Mouse (Mus musculus) liver, postnatal 0 days (tissue): ENCODE results near the gene Cox10. TPM values are rescaled to one million over a fixed set of nuclear protein-coding genes. Genes with fewer than 3 reads are reported as not detected.

Source experiments
- ATAC-seq: fragments of 200-750 bp; cut with Nextera tagmentation; 2 replicates; pipeline ENCODE4 v1.8.0; 2017; ENCODE audit warnings: mild to moderate bottlenecking, moderate library complexity
- DNase-seq: peaks from one replicate; pipeline ENCODE4 v3.0.0-alpha.2; 2016
- H3K27ac ChIP-seq: fragments of 300-500 bp; sonication (generic); 2 replicates; pipeline ENCODE4 v1.5.1; 2014; ENCODE audit warnings: antibody characterized with exemption, moderate library complexity, mild to moderate bottlenecking, low read depth
- H3K27me3 ChIP-seq: fragments of 300-500 bp; sonication (generic); 2 replicates; pipeline ENCODE4 v1.6.1; 2014; ENCODE audit warnings: low read length, control low read depth, mixed read lengths; ENCODE audit not compliant: insufficient read depth
- H3K36me3 ChIP-seq: fragments of 300-500 bp; sonication (generic); replicated peaks from 2 replicates; pipeline ENCODE4 v1.6.1; 2014; ENCODE audit warnings: mild to moderate bottlenecking, control low read depth, low read length, moderate library complexity, mixed read lengths; ENCODE audit not compliant: insufficient read depth
- H3K4me1 ChIP-seq: fragments of 300-500 bp; sonication (generic); 2 replicates; pipeline ENCODE4 v1.6.1; 2014; ENCODE audit warnings: antibody characterized with exemption, mild to moderate bottlenecking, control low read depth; ENCODE audit not compliant: insufficient read depth
- H3K4me2 ChIP-seq: fragments of 300-500 bp; sonication (generic); 2 replicates; pipeline ENCODE4 v1.6.1; 2014; ENCODE audit warnings: low read depth, mild to moderate bottlenecking, low read length, moderate library complexity, mixed read lengths
- H3K4me3 ChIP-seq: fragments of 300-500 bp; sonication (generic); 2 replicates; pipeline ENCODE4 v1.5.1; 2014; ENCODE audit warnings: low read depth, low read length
- H3K9ac ChIP-seq: fragments of 300-500 bp; sonication (generic); replicated peaks from 2 replicates; pipeline ENCODE4 v1.6.1; 2014; ENCODE audit warnings: mild to moderate bottlenecking, moderate library complexity
- H3K9me3 ChIP-seq: fragments of 300-500 bp; sonication (generic); 2 replicates; pipeline ENCODE4 v1.6.1; 2016; ENCODE audit warnings: mild to moderate bottlenecking, control low read depth, low read length, mixed read lengths
- CTCF ChIP-seq: sonication (generic); IDR thresholded peaks from 2 replicates; pipeline ENCODE4 v1.5.1; 2016; ENCODE audit warnings: antibody characterized with exemption, low read depth
- EP300 ChIP-seq: IDR thresholded peaks from 2 replicates; pipeline ENCODE4 v1.6.1; 2016; ENCODE audit warnings: antibody characterized with exemption, low read depth, mild to moderate bottlenecking
- WGBS: fragments of 180-500 bp; shearing (Covaris S2); extraction: QIAGEN DNeasy Blood & Tissue Kit; methylation state at CpG from one replicate; pipeline ENCODE4 v1.1.7; 2014; ENCODE audit not compliant: insufficient replicate concordance; 5-methylcytosine and 5-hydroxymethylcytosine counted together
- polyA plus RNA-seq: library from polyadenylated mRNA; unstranded; fragments of >200 nt; fragmentation: Nextera tagmentation; extraction: Ambion mirVana; gene quantifications from 2 replicates; pipeline ENCODE4 v1.2.1, GENCODE M21; 2015

Gene Cox10
- polyA plus RNA-seq, 1 experiment from 2014 or later: 13.1 TPM

- Histone ChIP-seq H3K4me2 (no peak overlapping the region), H3K9me3 (no peaks in the 10 kb centered on the region), H3K27me3 (no peaks in the 10 kb centered on the region), H3K9ac (no peak overlapping the region), H3K4me1 (peaks cover 5% of the 10 kb centered on the region), H3K4me3 (no peak overlapping the region), H3K36me3 (peaks cover 21% of the 10 kb centered on the region; the same call in 1 of the 2 replicates), H3K27ac (no peak overlapping the region)
- no peak for ATAC-seq
- 75% methylated on average over 4 of the region's 4 CpGs for WGBS
- no peak for DNase-seq
- no peak for TF ChIP-seq CTCF
- TF ChIP-seq EP300: no peak
Observed at GRCm38 (mm10) chr11:64073379-64073778, 5.9 kb downstream of the Cox10 start.

- no peak for DNase-seq
- no peak for ATAC-seq
- 86% methylated on average over 12 of the region's 12 CpGs for WGBS
Observed at GRCm38 (mm10) chr11:64071536-64071935, 7.7 kb downstream of the Cox10 start.

GRCm38 (mm10) chr11:64066001-64066400, 13.3 kb downstream of the Cox10 start:
- ATAC-seq (no peak), DNase-seq (no peak)
- no peak for TF ChIP-seq EP300
- TF ChIP-seq CTCF: no peak
- no peak overlapping the region for H3K27ac ChIP-seq
- no peaks in the 10 kb centered on the region for H3K4me1 ChIP-seq
- H3K9me3 ChIP-seq: no peaks in the 10 kb centered on the region
- H3K4me3 ChIP-seq: no peak overlapping the region
- WGBS: 81% methylated on average over 2 of the region's 2 CpGs
- no peak overlapping the region for H3K9ac ChIP-seq
- no peaks in the 10 kb centered on the region for H3K27me3 ChIP-seq
- peaks cover 14% of the 10 kb centered on the region; the same call in 1 of the 2 replicates for H3K36me3 ChIP-seq
- H3K4me2 ChIP-seq: no peak overlapping the region

More at GRCm38 (mm10) chr11:64071536-64071935, 7.7 kb downstream of the Cox10 start:
- H3K27me3 ChIP-seq: no peaks in the 10 kb centered on the region
- H3K4me2 ChIP-seq: no peak overlapping the region
- no peak overlapping the region for H3K4me3 ChIP-seq
- no peak overlapping the region for H3K9ac ChIP-seq
- H3K4me1 ChIP-seq: no peaks in the 10 kb centered on the region
- no peaks in the 10 kb centered on the region for H3K9me3 ChIP-seq
- TF ChIP-seq EP300 (no peak), CTCF (no peak)
- peaks cover 21% of the 10 kb centered on the region; the same call in 1 of the 2 replicates for H3K36me3 ChIP-seq
- no peak overlapping the region for H3K27ac ChIP-seq

- no peak overlapping the region for H3K4me3 ChIP-seq
- no peaks in the 10 kb centered on the region for H3K9me3 ChIP-seq
- no peaks in the 10 kb centered on the region for H3K27me3 ChIP-seq
- WGBS: 84% methylated on average over 3 of the region's 3 CpGs
- no peak for TF ChIP-seq CTCF
- TF ChIP-seq EP300: no peak
- no peak overlapping the region for H3K27ac ChIP-seq
- no peak overlapping the region for H3K4me2 ChIP-seq
- no peak overlapping the region for H3K9ac ChIP-seq
- peaks cover 9% of the 10 kb centered on the region; the same call in 1 of the 2 replicates for H3K36me3 ChIP-seq
- no peaks in the 10 kb centered on the region for H3K4me1 ChIP-seq
- DNase-seq: no peak
- ATAC-seq: no peak
Observed at GRCm38 (mm10) chr11:64063130-64063529, 16.1 kb downstream of the Cox10 start.

GRCm38 (mm10) chr11:64062226-64062625, 17.0 kb downstream of the Cox10 start:
- Histone ChIP-seq H3K9ac (no peak overlapping the region), H3K4me3 (no peak overlapping the region), H3K4me2 (no peak overlapping the region), H3K27me3 (no peaks in the 10 kb centered on the region), H3K27ac (no peak overlapping the region), H3K36me3 (peaks cover 9% of the 10 kb centered on the region; the same call in 1 of the 2 replicates), H3K4me1 (no peaks in the 10 kb centered on the region), H3K9me3 (no peaks in the 10 kb centered on the region)
- ATAC-seq (no peak), DNase-seq (no peak)
- TF ChIP-seq EP300 (no peak), CTCF (no peak)
- WGBS: 92% methylated on average over 4 of the region's 4 CpGs

GRCm38 (mm10) chr11:64059305-64059704, 20.0 kb downstream of the Cox10 start:
- H3K4me1 ChIP-seq: no peaks in the 10 kb centered on the region
- ATAC-seq (no peak), DNase-seq (no peak)
- no peak overlapping the region for H3K9ac ChIP-seq
- no peaks in the 10 kb centered on the region for H3K27me3 ChIP-seq
- WGBS: 55% methylated on average over 2 of the region's 2 CpGs
- H3K9me3 ChIP-seq: no peaks in the 10 kb centered on the region
- peaks cover 9% of the 10 kb centered on the region; the same call in 1 of the 2 replicates for H3K36me3 ChIP-seq
- H3K4me3 ChIP-seq: no peak overlapping the region
- H3K27ac ChIP-seq: no peak overlapping the region
- no peak overlapping the region for H3K4me2 ChIP-seq
- TF ChIP-seq CTCF (no peak), EP300 (no peak)
